Mouse (Mus musculus): Measurements from ENCODE around the gene Irf2bpl.

- TF ChIP-seq CTCF (IDR thresholded peaks at IDR 0.05; ENCODE audit: borderline replicate concordance, extremely low read depth, insufficient read depth, insufficient read length) (no peak), POLR2A (IDR thresholded peaks at IDR 0.05; ENCODE audit: borderline replicate concordance, extremely low read depth, insufficient read depth, insufficient read length, poor library complexity, severe bottlenecking) (no peak)
Observed at GRCm38 (mm10) chr12:86893326-86894183, 9.0 kb upstream of the Irf2bpl start.
